Mouse (Mus musculus): ENCODE data around the gene Magohb. TPM values are rescaled to one million over a fixed set of nuclear protein-coding genes. Genes with fewer than 3 reads are reported as not detected.

The Magohb gene
- total RNA-seq, 2 experiments from 2014 or later, result 5.1 to 13.1 TPM

DNA sequence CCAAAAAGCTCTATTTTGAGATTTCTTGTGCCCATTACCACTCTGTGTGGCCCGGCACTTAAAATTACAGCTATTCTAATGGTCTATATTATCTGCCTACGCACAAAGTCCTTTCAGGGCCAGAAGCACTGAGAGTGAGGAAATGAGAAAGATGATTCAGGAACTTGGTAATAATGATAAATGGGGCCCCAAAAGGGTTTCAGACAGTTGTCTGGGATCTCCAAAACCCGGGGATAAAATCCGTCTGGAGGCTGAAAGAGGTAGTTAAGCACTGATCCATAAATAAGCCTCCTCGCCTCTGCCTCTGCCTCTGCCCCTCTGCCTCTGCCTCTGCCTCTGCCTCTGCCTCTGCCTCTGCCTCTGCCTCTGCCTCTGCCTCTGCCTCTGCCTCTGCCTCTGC is 28.9 kb downstream of the Magohb start:
- ATAC-seq (replicated peaks; ENCODE audit: low FRiP score, poor library complexity, severe bottlenecking), result no peak

DNA sequence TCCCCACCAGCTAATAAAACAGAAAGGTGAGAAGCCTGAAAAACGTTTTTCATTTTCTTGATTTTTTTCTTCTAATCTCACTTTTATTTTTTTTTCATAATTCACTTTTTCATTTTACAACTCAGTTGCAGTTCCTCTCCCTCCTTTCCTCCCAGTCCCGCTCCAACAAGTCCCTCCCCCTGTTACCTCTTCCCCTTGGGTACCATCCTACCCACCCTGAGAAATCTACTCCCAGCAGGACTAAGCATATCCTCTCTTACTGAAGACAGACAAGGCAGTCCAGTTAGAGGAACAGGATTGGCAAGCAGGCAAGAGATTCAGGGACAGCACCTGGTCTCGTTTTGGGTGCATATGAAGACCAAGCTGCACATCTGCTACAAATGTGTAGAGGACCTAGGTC is 30.3 kb downstream of the Magohb start:
- no peak for ATAC-seq (replicated peaks; ENCODE audit: low FRiP score, poor library complexity, severe bottlenecking)

DNA sequence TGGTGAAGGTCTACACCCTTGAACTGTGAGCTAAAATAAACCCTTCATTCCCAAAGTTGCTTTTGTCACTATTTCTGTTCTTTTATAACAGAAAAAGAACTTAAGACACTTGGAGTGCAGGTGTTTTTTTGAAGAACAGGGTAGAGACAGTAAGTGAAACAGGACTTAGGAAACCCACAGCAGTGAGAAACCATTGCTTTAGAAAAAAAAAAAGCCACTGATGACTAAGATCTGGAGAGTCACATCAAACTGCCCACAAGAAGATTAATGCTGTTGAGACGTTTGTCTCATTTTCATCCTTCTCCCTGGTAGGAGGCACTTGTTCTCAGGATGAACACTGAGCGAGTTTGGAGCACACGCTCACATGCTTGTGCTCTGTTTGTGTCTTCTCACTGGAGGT is 31.0 kb downstream of the Magohb start:
- no peak for ATAC-seq (replicated peaks; ENCODE audit: low FRiP score, poor library complexity, severe bottlenecking)

DNA sequence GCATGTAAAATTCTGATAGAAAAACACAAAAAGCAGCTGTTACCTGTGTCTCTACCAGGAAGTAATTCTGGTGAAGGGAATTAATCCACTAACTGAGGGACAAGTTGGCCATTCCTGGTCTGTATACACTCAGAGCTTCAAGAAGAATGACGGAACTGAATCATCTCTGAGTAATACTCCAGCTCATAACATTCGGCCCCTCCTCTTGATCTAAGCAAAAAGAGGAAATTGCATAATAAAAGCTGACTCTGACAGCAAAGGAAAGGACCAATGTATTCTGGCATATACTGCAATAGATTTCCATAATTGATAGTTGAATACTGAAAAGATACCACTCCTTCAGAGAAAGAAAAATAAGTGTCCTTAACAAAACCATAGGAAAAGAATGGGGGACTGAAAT is 45.8 kb downstream of the Magohb start, which contains the start of gene Klra2:
Klra2 (minus strand) TSS at position 157 of the 400 bp plus-strand sequence.
- no peak for ATAC-seq (replicated peaks; ENCODE audit: low FRiP score, poor library complexity, severe bottlenecking)

DNA sequence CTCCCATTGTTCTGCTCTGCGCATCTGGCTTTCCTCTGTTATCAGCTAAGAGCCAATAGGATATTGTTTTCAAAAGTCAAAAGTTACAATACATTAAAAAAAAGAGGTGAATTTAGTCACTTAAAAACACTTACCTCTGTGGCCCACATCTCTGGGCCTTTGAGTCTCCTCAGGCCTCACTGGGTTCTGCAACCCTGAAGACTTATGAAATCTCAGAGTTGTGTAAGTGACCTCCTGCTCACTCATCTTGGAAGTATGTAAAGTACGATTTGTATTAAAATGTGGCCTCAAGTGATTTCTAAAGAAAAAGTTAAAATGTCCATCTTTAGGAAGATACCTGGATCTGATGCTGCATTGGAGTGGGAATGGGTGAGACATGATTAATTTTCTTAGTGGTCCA is 48.0 kb downstream of the Magohb start:
- no peak for ATAC-seq (replicated peaks; ENCODE audit: low FRiP score, poor library complexity, severe bottlenecking)

Other genes starting within 250 kb of the Magohb start
- gene Klra2, start 45.9 kb downstream of the Magohb start, total RNA-seq (2015; ENCODE audit: low replicate concordance), result 10.2 and 19.4 TPM in 2 replicates
- 7.5 and 8.3 TPM in 2 replicates for gene Klra2, start 45.9 kb downstream of the Magohb start, total RNA-seq (2017; ENCODE audit: low replicate concordance)
- gene Styk1, start 60.4 kb upstream of the Magohb start, total RNA-seq (2015; ENCODE audit: low replicate concordance), result 0.58 TPM in 1 of 2 replicates, not detected in the other
- gene Styk1, start 60.4 kb upstream of the Magohb start, total RNA-seq (2017; ENCODE audit: low replicate concordance), result 1.4 TPM in 1 of 2 replicates, not detected in the other
- gene Ybx3, start 95.2 kb upstream of the Magohb start, total RNA-seq (2015; ENCODE audit: low replicate concordance), result 299 and 322 TPM in 2 replicates
- 366 and 388 TPM in 2 replicates for gene Ybx3, start 95.2 kb upstream of the Magohb start, total RNA-seq (2017; ENCODE audit: low replicate concordance)
- not detected in 2 replicates for gene 5430401F13Rik, start 193.2 kb upstream of the Magohb start, total RNA-seq (2015; ENCODE audit: low replicate concordance)
- not detected in 2 replicates for gene 5430401F13Rik, start 193.2 kb upstream of the Magohb start, total RNA-seq (2017; ENCODE audit: low replicate concordance)
- gene Gm6619, start 193.2 kb upstream of the Magohb start, total RNA-seq (2015; ENCODE audit: low replicate concordance), result not detected in 2 replicates
- gene Gm6619, start 193.2 kb upstream of the Magohb start, total RNA-seq (2017; ENCODE audit: low replicate concordance), result not detected in 2 replicates